Mouse (Mus musculus): ENCODE measurements around the gene Smoc2.

Gene Smoc2

DNA sequence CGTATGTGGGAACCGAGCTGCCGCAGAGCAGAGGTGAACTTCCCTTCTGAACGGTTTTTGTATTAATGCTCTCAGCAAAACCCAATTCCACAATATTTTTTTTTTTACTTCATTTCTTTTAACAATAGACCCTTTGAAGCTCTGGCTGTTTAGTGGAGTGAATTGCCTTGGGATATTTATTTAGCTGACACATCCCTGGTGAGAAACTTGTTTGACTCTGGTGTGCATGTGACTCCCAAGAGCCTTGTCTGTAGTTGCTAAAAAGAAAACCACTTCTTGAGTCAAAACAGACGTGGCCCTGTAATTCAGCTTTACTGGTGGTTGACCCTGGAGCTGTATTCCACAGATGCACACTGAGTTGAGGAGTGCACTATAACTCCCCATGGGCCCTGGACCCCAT, 135.2 kb downstream of the Smoc2 start:
- ATAC-seq (ENCODE audit: low TSS enrichment), result no peak

DNA sequence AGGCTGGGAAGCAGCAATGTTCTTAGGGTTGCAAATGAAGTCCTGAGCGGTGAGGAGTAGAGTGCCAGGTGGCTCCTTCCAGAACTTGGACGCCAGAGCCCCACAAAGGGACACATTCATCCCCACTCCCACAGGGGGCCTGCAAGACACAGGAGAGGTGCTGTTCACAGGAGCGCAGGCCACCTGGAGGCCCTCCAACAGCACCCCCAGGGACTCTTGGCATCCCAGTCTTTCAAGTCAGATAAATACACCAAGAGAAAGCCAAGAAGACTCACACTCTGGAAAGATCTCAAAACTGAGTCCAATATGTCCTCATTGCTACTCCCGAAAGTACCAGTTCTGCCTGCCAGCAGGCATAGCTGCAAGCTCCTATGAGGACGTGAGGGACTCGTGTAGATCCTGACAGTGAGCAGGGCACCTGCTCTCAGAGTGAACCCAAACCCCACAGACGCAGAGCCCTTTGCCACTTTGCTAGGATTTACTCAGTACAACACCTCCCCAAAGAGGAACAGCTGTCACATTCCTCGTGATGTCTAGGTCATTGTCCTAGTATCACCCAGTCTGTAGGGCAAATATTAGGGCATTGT, 141.2 kb downstream of the Smoc2 start:
- ATAC-seq (ENCODE audit: low TSS enrichment), result no peak

DNA sequence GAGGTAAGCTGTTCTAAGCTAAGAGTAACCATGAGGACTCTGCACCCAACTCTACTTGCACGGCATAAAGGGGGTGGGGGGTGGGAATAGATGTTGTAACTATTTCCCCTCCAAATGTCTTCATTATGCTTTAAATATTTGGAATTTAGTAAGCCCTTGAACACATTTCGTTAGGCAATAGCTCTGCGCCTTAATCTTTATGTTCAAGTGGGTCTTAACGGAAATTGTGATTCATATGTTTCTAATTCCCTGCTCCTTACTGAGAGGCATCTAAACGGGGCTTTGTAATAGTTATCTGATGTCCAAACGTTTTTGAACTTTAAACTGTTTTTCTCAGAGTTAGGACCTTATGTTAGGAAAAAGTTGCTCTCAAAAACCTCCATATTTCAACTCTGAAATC, 147.2 kb downstream of the Smoc2 start:
- no peak for ATAC-seq (ENCODE audit: low TSS enrichment)

DNA sequence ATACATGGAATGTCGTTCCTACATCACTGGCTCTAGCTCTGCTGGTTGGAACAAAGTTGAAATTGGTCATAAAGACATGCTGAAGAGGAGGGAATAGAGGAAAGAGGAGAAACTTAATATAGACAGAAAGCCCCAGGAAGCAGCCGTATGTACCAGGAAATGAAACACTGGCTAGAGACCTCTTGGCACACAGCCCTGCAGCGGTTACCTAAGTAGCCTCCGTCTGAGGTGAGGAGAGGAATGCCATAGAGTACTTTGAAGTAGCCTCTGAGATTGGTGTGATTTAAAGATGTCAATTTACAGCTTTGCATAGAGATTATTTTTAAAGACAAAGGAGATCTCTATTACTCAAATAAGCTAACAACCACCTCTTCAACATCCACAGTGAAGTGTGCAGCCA, 155.4 kb downstream of the Smoc2 start:
- ATAC-seq (ENCODE audit: low TSS enrichment), result no peak

DNA sequence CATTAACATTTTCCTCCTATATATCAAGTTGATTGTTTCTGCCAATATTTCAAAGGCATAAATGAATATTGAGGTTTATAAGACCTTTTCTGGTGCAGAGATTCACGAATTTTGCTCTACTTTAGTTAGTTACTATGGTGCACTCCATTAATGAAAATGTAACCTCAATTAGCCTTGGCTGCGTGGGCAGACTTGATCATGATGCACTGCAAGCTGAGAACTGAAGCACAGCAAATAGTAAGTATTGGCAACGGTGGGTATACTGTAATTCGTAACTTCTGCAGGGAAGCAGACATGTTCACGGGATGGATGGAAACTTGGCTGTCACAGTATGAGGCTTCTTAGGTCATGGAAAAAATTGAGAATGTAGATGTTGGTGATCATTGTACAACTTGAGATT, 166.3 kb downstream of the Smoc2 start:
- ATAC-seq (ENCODE audit: low TSS enrichment), result no peak

DNA sequence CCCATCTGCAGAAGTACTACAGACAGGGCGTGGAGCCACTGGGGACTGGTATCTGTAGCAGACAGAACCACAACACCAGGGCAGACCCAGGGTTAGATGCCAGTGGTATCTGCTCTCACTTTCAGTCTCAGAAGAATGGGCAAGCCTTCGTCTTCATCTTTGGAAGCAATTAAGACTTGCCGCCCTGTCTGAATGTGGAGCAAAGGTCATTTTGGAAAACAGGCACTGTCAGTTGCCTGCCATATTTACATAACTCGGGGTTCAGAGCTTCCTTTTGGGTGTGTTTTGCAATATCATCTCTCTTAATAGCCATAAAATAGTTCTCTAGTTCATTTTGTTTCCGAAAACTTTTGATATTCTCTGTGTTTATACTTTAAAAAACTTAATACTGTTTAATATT, 168.0 kb downstream of the Smoc2 start:
- ATAC-seq (ENCODE audit: low TSS enrichment), result no peak

Measured in frontal cortex, adult (tissue).